Mouse (Mus musculus): Measurements from ENCODE around the gene 9330159F19Rik. TPM values are rescaled to one million over a fixed set of nuclear protein-coding genes. Genes with fewer than 3 reads are reported as not detected.

Gene 9330159F19Rik
- total RNA-seq, 1 experiment = 2.5 TPM

GRCm38 (mm10) chr10:29208735-29209134, 2.7 kb upstream of the 9330159F19Rik start:
- in situ Hi-C loops (cut with MboI; ENCODE audit: low sequenced_read_pairs in 2 of 2, unreplicated experiment in 2 of 2) = no loop called here
- H3K4me3 ChIP-seq (ENCODE audit: insufficient read depth in 1 of 2, low read depth in 1 of 2, low read length in 2 of 2, poor library complexity in 1 of 2, severe bottlenecking in 1 of 2) = no peak overlapping the region
- H3K36me3 ChIP-seq (ENCODE audit: control insufficient read depth, insufficient read depth, low read length, poor library complexity, severe bottlenecking) = no peaks in the 10 kb centered on the region
- no peak overlapping the region for H3K9ac ChIP-seq (ENCODE audit: insufficient read depth, low read depth, low read length, poor library complexity, severe bottlenecking)
- DNase-seq (ENCODE audit: low read depth, low spot score) = no peak
- H3K27ac ChIP-seq (ENCODE audit: insufficient read depth, low read depth, low read length, poor library complexity, severe bottlenecking) = no peak overlapping the region
- H3K9me3 ChIP-seq (ENCODE audit: control insufficient read depth, insufficient read depth, low read depth, low read length) = no peaks in the 10 kb centered on the region
- H3K4me1 ChIP-seq (ENCODE audit: control insufficient read depth in 2 of 2, insufficient read depth in 2 of 2, low read length in 2 of 2, poor library complexity in 1 of 2) = no peaks in the 10 kb centered on the region
- no peak for TF ChIP-seq HCFC1 (IDR thresholded peaks at IDR 0.05; ENCODE audit: borderline replicate concordance, insufficient read depth, low read length)

GRCm38 (mm10) chr10:29213534-29214100, 2.2 kb downstream of the 9330159F19Rik start:
- Histone ChIP-seq H3K36me3 (ENCODE audit: control insufficient read depth, insufficient read depth, low read length, poor library complexity, severe bottlenecking) (no peaks in the 10 kb centered on the region), H3K9me3 (ENCODE audit: control insufficient read depth, insufficient read depth, low read depth, low read length) (no peaks in the 10 kb centered on the region), H3K4me1 (ENCODE audit: control insufficient read depth in 2 of 2, insufficient read depth in 2 of 2, low read length in 2 of 2, poor library complexity in 1 of 2) (no peaks in the 10 kb centered on the region), H3K9ac (ENCODE audit: insufficient read depth, low read depth, low read length, poor library complexity, severe bottlenecking) (no peak overlapping the region), H3K27ac (ENCODE audit: insufficient read depth, low read depth, low read length, poor library complexity, severe bottlenecking) (no peak overlapping the region), H3K4me3 (ENCODE audit: insufficient read depth in 1 of 2, low read depth in 1 of 2, low read length in 2 of 2, poor library complexity in 1 of 2, severe bottlenecking in 1 of 2) (no peak overlapping the region)
- in situ Hi-C loops (cut with MboI; ENCODE audit: low sequenced_read_pairs in 2 of 2, unreplicated experiment in 2 of 2) = no loop called here
- no peak for DNase-seq (ENCODE audit: low read depth, low spot score)
- no peak for TF ChIP-seq ZC3H11A (IDR thresholded peaks at IDR 0.05; ENCODE audit: borderline replicate concordance, low read depth, low read length)
- no peak for TF ChIP-seq CHD2 (IDR thresholded peaks at IDR 0.05; ENCODE audit: low read depth, low read length)
- TF ChIP-seq HCFC1 (IDR thresholded peaks at IDR 0.05; ENCODE audit: borderline replicate concordance, insufficient read depth, low read length) = no peak
- TF ChIP-seq MAFK (IDR thresholded peaks at IDR 0.05; ENCODE audit: insufficient read depth, low read depth, low read length) = no peak
- TF ChIP-seq ZNF384 (IDR thresholded peaks at IDR 0.05; ENCODE audit: low read depth, low read length) = no peak

GRCm38 (mm10) chr10:29216957-29217356, 5.6 kb downstream of the 9330159F19Rik start:
- no peak overlapping the region for H3K9ac ChIP-seq (ENCODE audit: insufficient read depth, low read depth, low read length, poor library complexity, severe bottlenecking)
- in situ Hi-C loops (cut with MboI; ENCODE audit: low sequenced_read_pairs in 2 of 2, unreplicated experiment in 2 of 2) = no loop called here
- no peak for TF ChIP-seq MAFK (IDR thresholded peaks at IDR 0.05; ENCODE audit: insufficient read depth, low read depth, low read length)
- TF ChIP-seq HCFC1 (IDR thresholded peaks at IDR 0.05; ENCODE audit: borderline replicate concordance, insufficient read depth, low read length) = no peak
- TF ChIP-seq ZNF384 (IDR thresholded peaks at IDR 0.05; ENCODE audit: low read depth, low read length) = no peak
- no peak for TF ChIP-seq ZC3H11A (IDR thresholded peaks at IDR 0.05; ENCODE audit: borderline replicate concordance, low read depth, low read length)
- no peak for TF ChIP-seq CHD2 (IDR thresholded peaks at IDR 0.05; ENCODE audit: low read depth, low read length)
- no peaks in the 10 kb centered on the region for H3K36me3 ChIP-seq (ENCODE audit: control insufficient read depth, insufficient read depth, low read length, poor library complexity, severe bottlenecking)
- H3K4me1 ChIP-seq (ENCODE audit: control insufficient read depth in 2 of 2, insufficient read depth in 2 of 2, low read length in 2 of 2, poor library complexity in 1 of 2) = no peaks in the 10 kb centered on the region
- H3K27ac ChIP-seq (ENCODE audit: insufficient read depth, low read depth, low read length, poor library complexity, severe bottlenecking) = no peak overlapping the region
- H3K9me3 ChIP-seq (ENCODE audit: control insufficient read depth, insufficient read depth, low read depth, low read length) = no peaks in the 10 kb centered on the region
- no peak overlapping the region for H3K4me3 ChIP-seq (ENCODE audit: insufficient read depth in 1 of 2, low read depth in 1 of 2, low read length in 2 of 2, poor library complexity in 1 of 2, severe bottlenecking in 1 of 2)
- DNase-seq (ENCODE audit: low read depth, low spot score) = no peak

- H3K4me3 ChIP-seq (ENCODE audit: insufficient read depth in 1 of 2, low read depth in 1 of 2, low read length in 2 of 2, poor library complexity in 1 of 2, severe bottlenecking in 1 of 2) = no peak overlapping the region
- TF ChIP-seq ZNF384 (IDR thresholded peaks at IDR 0.05; ENCODE audit: low read depth, low read length) = no peak
- no peak for TF ChIP-seq ZC3H11A (IDR thresholded peaks at IDR 0.05; ENCODE audit: borderline replicate concordance, low read depth, low read length)
- no peak for TF ChIP-seq HCFC1 (IDR thresholded peaks at IDR 0.05; ENCODE audit: borderline replicate concordance, insufficient read depth, low read length)
- no peak for TF ChIP-seq CHD2 (IDR thresholded peaks at IDR 0.05; ENCODE audit: low read depth, low read length)
- TF ChIP-seq MAFK (IDR thresholded peaks at IDR 0.05; ENCODE audit: insufficient read depth, low read depth, low read length) = no peak
- H3K9ac ChIP-seq (ENCODE audit: insufficient read depth, low read depth, low read length, poor library complexity, severe bottlenecking) = no peak overlapping the region
- H3K9me3 ChIP-seq (ENCODE audit: control insufficient read depth, insufficient read depth, low read depth, low read length) = no peaks in the 10 kb centered on the region
- no peaks in the 10 kb centered on the region for H3K36me3 ChIP-seq (ENCODE audit: control insufficient read depth, insufficient read depth, low read length, poor library complexity, severe bottlenecking)
- H3K4me1 ChIP-seq (ENCODE audit: control insufficient read depth in 2 of 2, insufficient read depth in 2 of 2, low read length in 2 of 2, poor library complexity in 1 of 2) = no peaks in the 10 kb centered on the region
- in situ Hi-C loops (cut with MboI; ENCODE audit: low sequenced_read_pairs in 2 of 2, unreplicated experiment in 2 of 2) = no loop called here
- no peak overlapping the region for H3K27ac ChIP-seq (ENCODE audit: insufficient read depth, low read depth, low read length, poor library complexity, severe bottlenecking)
- DNase-seq (ENCODE audit: low read depth, low spot score) = no peak
Observed at GRCm38 (mm10) chr10:29217451-29217850, 6.0 kb downstream of the 9330159F19Rik start.

- Histone ChIP-seq H3K9ac (ENCODE audit: insufficient read depth, low read depth, low read length, poor library complexity, severe bottlenecking) (no peak overlapping the region), H3K9me3 (ENCODE audit: control insufficient read depth, insufficient read depth, low read depth, low read length) (no peaks in the 10 kb centered on the region), H3K36me3 (ENCODE audit: control insufficient read depth, insufficient read depth, low read length, poor library complexity, severe bottlenecking) (no peaks in the 10 kb centered on the region), H3K27ac (ENCODE audit: insufficient read depth, low read depth, low read length, poor library complexity, severe bottlenecking) (no peak overlapping the region), H3K4me1 (ENCODE audit: control insufficient read depth in 2 of 2, insufficient read depth in 2 of 2, low read length in 2 of 2, poor library complexity in 1 of 2) (no peaks in the 10 kb centered on the region), H3K4me3 (ENCODE audit: insufficient read depth in 1 of 2, low read depth in 1 of 2, low read length in 2 of 2, poor library complexity in 1 of 2, severe bottlenecking in 1 of 2) (no peak overlapping the region)
- DNase-seq (ENCODE audit: low read depth, low spot score) = no peak
- TF ChIP-seq ZC3H11A (IDR thresholded peaks at IDR 0.05; ENCODE audit: borderline replicate concordance, low read depth, low read length) = no peak
- no peak for TF ChIP-seq HCFC1 (IDR thresholded peaks at IDR 0.05; ENCODE audit: borderline replicate concordance, insufficient read depth, low read length)
- no peak for TF ChIP-seq MAFK (IDR thresholded peaks at IDR 0.05; ENCODE audit: insufficient read depth, low read depth, low read length)
- TF ChIP-seq ZNF384 (IDR thresholded peaks at IDR 0.05; ENCODE audit: low read depth, low read length) = no peak
- TF ChIP-seq CHD2 (IDR thresholded peaks at IDR 0.05; ENCODE audit: low read depth, low read length) = no peak
- in situ Hi-C loops (cut with MboI; ENCODE audit: low sequenced_read_pairs in 2 of 2, unreplicated experiment in 2 of 2) = no loop called here
Observed at GRCm38 (mm10) chr10:29225329-29225728, 13.9 kb downstream of the 9330159F19Rik start.
